Mouse (Mus musculus) bone marrow macrophage, adult 2 months (primary cell): ENCODE data around the gene Rfwd3. TPM values are rescaled to one million over a fixed set of nuclear protein-coding genes. Genes with fewer than 3 reads are reported as not detected.
"Not testable (repeated sequence)": the region's sequence is repeated elsewhere in the genome, so short reads cannot be mapped to it uniquely, and the experiment has no call there.

Source experiments
- H3K27ac ChIP-seq: 2 replicates; pipeline ENCODE4 v1.5.1; 2012; ENCODE audit warnings: low read depth, low read length; ENCODE audit not compliant: insufficient read depth
- H3K4me1 ChIP-seq: 2 replicates; pipeline ENCODE4 v1.6.1; 2012; ENCODE audit warnings: low read length; ENCODE audit not compliant: control insufficient read depth, insufficient read depth
- H3K4me3 ChIP-seq: 2 replicates; pipeline ENCODE4 v1.5.1; 2012; ENCODE audit warnings: mild to moderate bottlenecking, low read length, moderate library complexity; ENCODE audit not compliant: insufficient read depth
- CTCF ChIP-seq: IDR thresholded peaks from 2 replicates; pipeline ENCODE4 v1.5.1; 2012; ENCODE audit warnings: low read depth, mild to moderate bottlenecking, low read length, moderate library complexity
- POLR2A ChIP-seq: IDR thresholded peaks from 2 replicates; pipeline ENCODE4 v1.6.1; 2012; ENCODE audit warnings: mild to moderate bottlenecking, low read depth, low read length, borderline replicate concordance
- polyA plus RNA-seq: library from polyadenylated mRNA; stranded (reverse); fragments of >200 nt; gene quantifications from 2 replicates; pipeline ENCODE4 v1.2.4, GENCODE M21; 2012; ENCODE audit not compliant: missing spikeins, insufficient read depth, insufficient read length

Rfwd3 gene
- polyA plus RNA-seq, 1 experiment: 42.0 TPM

GRCm38 (mm10) chr8:111252487-111253112 lies 47.4 kb downstream of the Rfwd3 start:
- Histone ChIP-seq H3K4me3 (no peak overlapping the region), H3K27ac (no peak overlapping the region), H3K4me1 (peaks cover 7% of the 10 kb centered on the region)
- TF ChIP-seq POLR2A (no peak), CTCF (no peak)

GRCm38 (mm10) chr8:111250111-111250510 lies 49.9 kb downstream of the Rfwd3 start:
- Histone ChIP-seq H3K4me1 (peaks cover 18% of the 10 kb centered on the region), H3K27ac (no peak overlapping the region), H3K4me3 (no peak overlapping the region)
- TF ChIP-seq CTCF (no peak), POLR2A (no peak)

GRCm38 (mm10) chr8:111248136-111248535 lies 51.9 kb downstream of the Rfwd3 start:
- TF ChIP-seq POLR2A: no peak
- no peak for TF ChIP-seq CTCF
- Histone ChIP-seq H3K27ac (peak overlapping the region; percentile 69), H3K4me1 (peaks cover 25% of the 10 kb centered on the region), H3K4me3 (no peak overlapping the region)

- H3K27ac ChIP-seq, H3K4me3 ChIP-seq: not testable (repeated sequence)
Measured at GRCm38 (mm10) chr8:111246864-111247263, 53.2 kb downstream of the Rfwd3 start.

GRCm38 (mm10) chr8:111246287-111246830 lies 53.7 kb downstream of the Rfwd3 start:
- H3K4me1 ChIP-seq: peaks cover 31% of the 10 kb centered on the region
- no peak overlapping the region for H3K4me3 ChIP-seq
- 0 out of 2 replicates have a peak overlapping the region, but pooled peaks have one; percentile 28 for H3K27ac ChIP-seq
- TF ChIP-seq CTCF (no peak), POLR2A (no peak)

More at GRCm38 (mm10) chr8:111246864-111247263, 53.2 kb downstream of the Rfwd3 start:
- peaks cover 26% of the 10 kb centered on the region for H3K4me1 ChIP-seq

- H3K4me3 ChIP-seq: peak overlapping the region; percentile 16; the same call in 1 of the 2 replicates
- peaks cover 55% of the 10 kb centered on the region for H3K4me1 ChIP-seq
- TF ChIP-seq POLR2A (no peak), CTCF (no peak)
- peak overlapping the region; percentile 94 for H3K27ac ChIP-seq
Measured at GRCm38 (mm10) chr8:111237301-111237700, 62.7 kb downstream of the Rfwd3 start.

GRCm38 (mm10) chr8:111233730-111234129 lies 66.3 kb downstream of the Rfwd3 start:
- no peak for TF ChIP-seq POLR2A
- TF ChIP-seq CTCF: no peak

GRCm38 (mm10) chr8:111224153-111224552 lies 75.9 kb downstream of the Rfwd3 start:
- peak overlapping the region; percentile 33 for H3K27ac ChIP-seq
- peaks cover 24% of the 10 kb centered on the region for H3K4me1 ChIP-seq
- TF ChIP-seq CTCF: no peak
- TF ChIP-seq POLR2A: no peak
- H3K4me3 ChIP-seq: no peak overlapping the region

More at GRCm38 (mm10) chr8:111233730-111234129, 66.3 kb downstream of the Rfwd3 start:
- peak overlapping the region; percentile 93 for H3K27ac ChIP-seq
- no peak overlapping the region for H3K4me3 ChIP-seq
- H3K4me1 ChIP-seq: peaks cover 52% of the 10 kb centered on the region

Other genes with a start within 250 kb of the Rfwd3 start
- not detected in 2 replicates for gene Exosc6, start 243.9 kb downstream of the Rfwd3 start, polyA plus RNA-seq
- gene Clec18a, start 207.8 kb downstream of the Rfwd3 start, polyA plus RNA-seq: not detected in 2 replicates
- gene Pdpr, start 205.6 kb downstream of the Rfwd3 start, polyA plus RNA-seq: 8.1 and 11.3 TPM in 2 replicates
- gene Glg1, start 41.0 kb downstream of the Rfwd3 start, polyA plus RNA-seq: 64.1 and 81.9 TPM in 2 replicates
- gene Mlkl, start 38.0 kb upstream of the Rfwd3 start, polyA plus RNA-seq: 15.9 and 21.2 TPM in 2 replicates
- not detected in 2 replicates for gene Fa2h, start 93.6 kb upstream of the Rfwd3 start, polyA plus RNA-seq
- gene Wdr59, start 221.9 kb upstream of the Rfwd3 start, polyA plus RNA-seq: 4.8 and 5.7 TPM in 2 replicates
- 88.8 and 97.7 TPM in 2 replicates for gene Znrf1, start 235.9 kb upstream of the Rfwd3 start, polyA plus RNA-seq